Mouse (Mus musculus) hindbrain, postnatal 0 days (tissue): ENCODE data around the gene Ccdc42. TPM values are rescaled to one million over a fixed set of nuclear protein-coding genes. Genes with fewer than 3 reads are reported as not detected.

Experiments
- ATAC-seq: fragments of 200-750 bp; cut with Nextera tagmentation; 2 replicates; pipeline ENCODE4 v1.8.0; 2017; ENCODE audit warnings: mild to moderate bottlenecking, moderate TSS enrichment, moderate library complexity
- DNase-seq: peaks from one replicate; pipeline ENCODE4 v3.0.0-alpha.2; 2015; ENCODE audit warnings: low spot score
- H3K27ac ChIP-seq: fragments of 300-500 bp; sonication (generic); 2 replicates; pipeline ENCODE4 v1.5.1; 2014; ENCODE audit warnings: mild to moderate bottlenecking
- H3K27me3 ChIP-seq: fragments of 300-500 bp; sonication (generic); 2 replicates; pipeline ENCODE4 v1.6.1; 2014; ENCODE audit warnings: low read length, mixed read lengths; ENCODE audit not compliant: insufficient read depth
- H3K36me3 ChIP-seq: fragments of 300-500 bp; sonication (generic); 2 replicates; pipeline ENCODE4 v1.6.1; 2014; ENCODE audit warnings: low read length, mixed read lengths; ENCODE audit not compliant: insufficient read depth
- H3K4me1 ChIP-seq: fragments of 300-500 bp; sonication (generic); 2 replicates; pipeline ENCODE4 v1.6.1; 2014; ENCODE audit warnings: antibody characterized with exemption, low read length, mixed read lengths; ENCODE audit not compliant: insufficient read depth
- H3K4me2 ChIP-seq: fragments of 300-500 bp; sonication (generic); 2 replicates; pipeline ENCODE4 v1.6.1; 2014; ENCODE audit warnings: low read depth, mild to moderate bottlenecking, low read length, moderate library complexity, mixed read lengths
- H3K4me3 ChIP-seq: fragments of 300-500 bp; sonication (generic); 2 replicates; pipeline ENCODE4 v1.5.1; 2014; ENCODE audit warnings: low read length
- H3K9ac ChIP-seq: fragments of 300-500 bp; sonication (generic); replicated peaks from 2 replicates; pipeline ENCODE4 v1.6.1; 2014; ENCODE audit warnings: mild to moderate bottlenecking, low read length, moderate library complexity, mixed read lengths
- H3K9me3 ChIP-seq: fragments of 300-500 bp; sonication (generic); 2 replicates; pipeline ENCODE4 v1.6.1; 2016; ENCODE audit warnings: low read length, mixed read lengths
- CTCF ChIP-seq: IDR thresholded peaks from 2 replicates; pipeline ENCODE4 v1.5.1; 2016; ENCODE audit warnings: antibody characterized with exemption, control low read depth, low read depth
- WGBS: fragments of 180-500 bp; shearing (Covaris S2); extraction: QIAGEN DNeasy Blood & Tissue Kit; methylation state at CpG from one replicate; pipeline ENCODE4 v1.1.7; 2014; 5-methylcytosine and 5-hydroxymethylcytosine counted together
- polyA plus RNA-seq: library from polyadenylated mRNA; unstranded; fragments of >200 nt; fragmentation: Nextera tagmentation; extraction: Ambion mirVana; gene quantifications from 2 replicates; pipeline ENCODE4 v1.2.1, GENCODE M21; 2015
- total RNA-seq: library from RNA; depleted of rRNA; stranded (reverse); fragments of >200 nt; gene quantifications from 2 replicates; pipeline ENCODE4 v1.2.3, GENCODE M21; 2014

The Ccdc42 gene
- total and polyA plus RNA-seq, 2 experiments from 2014 or later: 0.44 TPM; not detected in 1

DNA sequence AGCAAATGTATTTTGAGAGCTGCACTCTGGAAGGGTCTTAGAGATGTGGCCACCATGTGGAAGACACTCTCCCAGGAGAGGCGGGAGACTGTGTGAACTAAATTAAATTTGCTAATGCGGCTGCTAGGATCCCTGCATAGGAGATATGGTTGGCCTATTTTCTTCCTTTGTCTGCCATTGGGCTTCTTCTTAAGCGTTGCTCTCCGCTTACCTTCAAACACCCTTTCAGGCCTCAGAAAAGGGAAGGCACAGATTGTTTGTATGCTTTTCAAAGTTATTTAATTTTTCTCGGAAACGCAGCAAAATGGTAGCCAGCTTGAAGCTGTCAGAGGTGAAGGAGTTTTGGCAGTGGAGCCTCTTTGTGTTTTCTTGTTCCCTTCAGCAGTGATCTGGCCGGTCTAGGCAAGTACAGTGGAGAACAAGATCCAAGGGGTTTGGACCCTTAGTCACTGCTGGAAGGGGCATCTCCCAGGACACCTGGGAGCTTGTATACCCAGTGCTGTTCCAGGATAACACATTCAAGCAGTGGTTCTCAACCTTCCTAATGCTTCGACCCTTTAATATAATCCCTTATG, 2.8 kb upstream of the Ccdc42 start:
- Histone ChIP-seq H3K9me3 (no peaks in the 10 kb centered on the region), H3K36me3 (no peaks in the 10 kb centered on the region), H3K27ac (peak overlapping the region; percentile 49), H3K9ac (no peak overlapping the region), H3K4me1 (peaks cover 12% of the 10 kb centered on the region), H3K27me3 (no peaks in the 10 kb centered on the region), H3K4me2 (no peak overlapping the region), H3K4me3 (no peak overlapping the region)
- TF ChIP-seq CTCF: no peak
- WGBS: 46% methylated on average over 8 of the region's 8 CpGs
- ATAC-seq (no peak), DNase-seq (peak; percentile 49)

DNA sequence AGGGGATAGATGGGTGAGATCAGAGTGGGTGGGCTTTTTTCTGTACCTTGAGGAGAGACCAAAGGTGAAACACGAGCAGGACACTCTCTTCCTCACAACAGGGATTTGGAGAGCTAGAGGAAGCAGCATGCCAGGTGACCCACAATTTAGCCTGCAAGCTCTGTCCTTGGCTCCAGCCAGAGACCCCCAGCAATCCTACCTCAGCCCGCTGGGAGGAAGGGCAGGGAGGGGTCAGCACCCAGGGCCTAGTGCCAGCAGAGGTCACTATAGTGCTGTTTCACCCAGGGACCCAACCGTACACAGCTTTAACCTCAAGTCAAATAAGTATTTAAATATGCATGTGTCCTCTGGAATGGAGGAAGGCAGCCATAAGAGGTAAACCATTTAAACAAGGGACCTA, 931 bp upstream of the Ccdc42 start:
- no peaks in the 10 kb centered on the region for H3K36me3 ChIP-seq
- no peak overlapping the region for H3K4me3 ChIP-seq
- DNase-seq (peak; percentile 33), ATAC-seq (no peak)
- H3K27ac ChIP-seq: no peak overlapping the region
- H3K4me1 ChIP-seq: peaks cover 3% of the 10 kb centered on the region; the same call in 1 of the 2 replicates
- H3K27me3 ChIP-seq: no peaks in the 10 kb centered on the region
- no peaks in the 10 kb centered on the region for H3K9me3 ChIP-seq
- no peak overlapping the region for H3K4me2 ChIP-seq
- peak; percentile 53 for TF ChIP-seq CTCF
- 22% methylated on average over 3 of the region's 3 CpGs for WGBS
- no peak overlapping the region for H3K9ac ChIP-seq

DNA sequence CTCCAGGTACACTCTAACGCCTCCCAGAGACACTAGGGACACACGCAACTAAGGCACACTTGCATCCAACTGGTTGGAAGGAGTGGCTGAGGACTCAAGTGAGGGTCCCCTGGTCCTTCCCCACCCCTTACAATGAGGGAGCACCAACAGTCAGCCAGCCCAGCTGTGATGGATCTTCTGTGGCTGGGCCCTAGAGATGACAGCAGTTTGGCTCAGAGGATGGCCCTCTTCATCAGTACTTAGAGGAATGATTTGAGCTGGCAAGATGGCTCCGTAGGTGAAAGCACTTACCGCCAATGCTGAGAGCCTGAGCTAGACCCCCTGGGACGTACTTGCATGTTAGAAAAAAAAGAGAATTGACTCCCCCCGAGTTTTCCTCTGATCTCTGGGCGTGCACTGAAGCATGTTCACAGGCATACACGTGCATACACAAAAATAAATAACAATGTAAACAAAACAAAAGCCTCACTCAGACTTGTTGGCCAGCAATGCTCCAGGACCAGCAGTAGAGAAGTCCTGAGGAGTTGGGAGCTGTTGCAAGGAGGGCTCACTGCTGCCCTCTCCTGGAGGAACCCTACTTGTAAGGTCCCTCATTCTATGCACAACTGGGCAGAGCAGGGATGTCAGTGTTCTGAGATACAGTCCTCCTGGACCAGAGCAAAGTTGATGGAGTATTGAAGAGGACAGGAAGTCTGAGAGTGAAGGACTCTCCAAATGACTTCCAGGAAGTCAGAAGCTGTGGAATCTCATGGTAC, 2.4 kb downstream of the Ccdc42 start:
- ATAC-seq: peak; percentile 53; the same call in 1 of the 2 replicates

DNA sequence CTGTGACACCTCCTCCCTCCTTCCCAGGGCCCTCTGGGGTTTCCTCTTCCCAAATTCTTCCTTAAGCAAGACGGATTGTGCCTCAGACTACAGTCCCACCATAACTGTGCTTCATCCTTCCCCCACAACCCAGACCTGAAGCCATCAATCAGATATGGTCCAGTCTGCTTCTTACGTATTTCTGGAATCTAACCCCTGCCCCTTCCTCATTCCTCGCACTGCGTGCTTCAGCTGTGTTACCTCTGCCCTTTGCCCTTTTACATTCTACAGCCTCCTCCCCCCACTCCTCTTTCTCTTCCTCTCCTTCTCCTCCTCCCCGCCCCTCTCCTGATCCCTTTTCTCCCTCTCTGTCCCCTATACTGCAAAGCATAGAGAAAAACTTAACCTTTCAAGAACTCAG, 4.9 kb downstream of the Ccdc42 start:
- H3K27ac ChIP-seq: no peak overlapping the region
- H3K9me3 ChIP-seq: no peaks in the 10 kb centered on the region
- no peak for ATAC-seq
- H3K27me3 ChIP-seq: no peaks in the 10 kb centered on the region
- no peak overlapping the region for H3K9ac ChIP-seq
- H3K36me3 ChIP-seq: no peaks in the 10 kb centered on the region
- H3K4me3 ChIP-seq: no peak overlapping the region
- no peaks in the 10 kb centered on the region for H3K4me1 ChIP-seq
- TF ChIP-seq CTCF: no peak
- H3K4me2 ChIP-seq: no peak overlapping the region
- DNase-seq: no peak
- 47% methylated on average over 5 of the region's 5 CpGs for WGBS

More for the DNA sequence above, 2.4 kb downstream of the Ccdc42 start:
- Histone ChIP-seq H3K27me3 (no peaks in the 10 kb centered on the region), H3K4me1 (no peaks in the 10 kb centered on the region), H3K4me2 (no peak overlapping the region), H3K9ac (no peak overlapping the region), H3K36me3 (no peaks in the 10 kb centered on the region), H3K9me3 (no peaks in the 10 kb centered on the region), H3K27ac (no peak overlapping the region), H3K4me3 (no peak overlapping the region)
- WGBS: 61% methylated on average over 8 of the region's 8 CpGs
- TF ChIP-seq CTCF: peak; percentile 81
- DNase-seq: peak; percentile 78

DNA sequence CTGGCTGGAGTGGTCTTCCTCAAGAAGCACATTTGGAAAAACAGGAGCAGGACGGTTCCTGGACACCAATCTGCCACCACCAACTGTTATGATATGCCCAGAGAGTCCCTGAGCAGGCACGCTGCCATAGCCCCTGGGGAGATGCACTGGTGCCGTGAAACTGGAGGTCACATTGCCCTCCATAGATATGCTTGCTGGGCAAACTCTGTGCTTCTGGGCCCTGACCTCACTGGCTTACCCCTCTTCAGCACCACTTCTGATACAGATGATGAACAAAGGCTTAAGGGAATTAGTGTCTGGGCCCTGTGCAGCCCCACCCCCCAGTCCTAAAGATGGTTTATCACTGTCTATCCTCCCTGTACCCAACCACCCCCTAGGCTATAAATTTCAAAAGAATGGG, 6.4 kb downstream of the Ccdc42 start:
- no peaks in the 10 kb centered on the region for H3K27me3 ChIP-seq
- no peak for TF ChIP-seq CTCF
- no peaks in the 10 kb centered on the region for H3K4me1 ChIP-seq
- H3K9me3 ChIP-seq: no peaks in the 10 kb centered on the region
- DNase-seq (no peak), ATAC-seq (no peak)
- H3K27ac ChIP-seq: no peak overlapping the region
- H3K36me3 ChIP-seq: no peaks in the 10 kb centered on the region
- no peak overlapping the region for H3K9ac ChIP-seq
- WGBS: 60% methylated on average over 3 of the region's 3 CpGs
- H3K4me2 ChIP-seq: no peak overlapping the region
- no peak overlapping the region for H3K4me3 ChIP-seq

DNA sequence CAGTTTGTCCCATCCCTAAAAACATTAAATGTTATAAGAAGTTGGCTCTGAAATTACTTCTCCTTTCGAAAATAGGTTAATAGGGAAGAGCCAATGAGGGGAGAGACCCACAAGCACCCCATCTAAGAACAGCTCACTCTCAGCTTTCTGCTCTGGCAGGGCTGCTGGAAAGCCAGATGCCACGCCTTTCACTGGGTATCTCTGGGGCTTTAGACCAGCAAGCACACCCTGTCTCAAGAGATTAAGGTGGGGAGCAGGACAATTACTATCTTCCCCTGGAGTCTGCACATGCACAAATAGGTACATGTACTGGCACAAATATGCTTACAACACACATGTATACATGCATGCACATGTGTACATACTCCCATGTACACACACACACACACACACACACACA, 11.1 kb downstream of the Ccdc42 start:
- ATAC-seq (no peak), DNase-seq (no peak)
- Histone ChIP-seq H3K27me3 (no peaks in the 10 kb centered on the region), H3K9ac (no peak overlapping the region), H3K9me3 (no peaks in the 10 kb centered on the region), H3K27ac (no peak overlapping the region), H3K36me3 (no peaks in the 10 kb centered on the region), H3K4me1 (peaks cover 9% of the 10 kb centered on the region; the same call in 1 of the 2 replicates), H3K4me3 (no peak overlapping the region), H3K4me2 (no peak overlapping the region)
- 85% methylated on average over 2 of the region's 2 CpGs for WGBS
- TF ChIP-seq CTCF: no peak

DNA sequence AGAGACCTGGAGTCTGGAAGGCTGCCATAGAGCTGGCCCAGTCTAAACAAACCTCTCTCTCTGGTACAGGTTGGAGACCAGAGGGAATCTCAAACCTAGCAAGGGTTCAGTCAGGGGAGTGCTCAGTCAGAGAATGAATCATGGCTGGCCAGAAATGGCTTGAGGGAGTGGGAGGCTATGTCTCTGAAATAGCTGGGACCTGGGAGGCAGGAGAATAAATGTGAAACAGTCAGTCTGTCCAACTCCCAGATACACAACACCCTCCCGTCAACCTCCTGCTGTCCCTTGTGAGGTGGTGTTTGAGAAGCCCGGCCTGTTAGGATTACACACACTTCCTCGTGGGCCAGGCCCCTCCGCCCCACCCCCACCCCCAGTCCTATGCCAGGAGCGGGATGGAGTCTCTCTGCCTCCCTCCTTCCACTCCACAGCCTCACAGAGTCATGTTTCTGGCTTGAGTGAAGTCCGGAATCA, 13.8 kb downstream of the Ccdc42 start:
- WGBS: 37% methylated on average over 6 of the region's 6 CpGs
- ATAC-seq (no peak), DNase-seq (no peak)
- no peaks in the 10 kb centered on the region for H3K27me3 ChIP-seq
- H3K4me3 ChIP-seq: no peak overlapping the region
- no peak overlapping the region for H3K27ac ChIP-seq
- peaks cover 9% of the 10 kb centered on the region; the same call in 1 of the 2 replicates for H3K4me1 ChIP-seq
- no peak overlapping the region for H3K4me2 ChIP-seq
- no peaks in the 10 kb centered on the region for H3K36me3 ChIP-seq
- no peaks in the 10 kb centered on the region for H3K9me3 ChIP-seq
- H3K9ac ChIP-seq: no peak overlapping the region
- TF ChIP-seq CTCF: no peak
